Mouse (Mus musculus): ENCODE measurements around the gene Scaf11. TPM values are rescaled to one million over a fixed set of nuclear protein-coding genes. Genes with fewer than 3 reads are reported as not detected.

Scaf11 gene
- polyA plus RNA-seq, 1 experiment from 2014 or later: 125 TPM

GRCm38 (mm10) chr15:96480822-96481221 is 20.2 kb upstream of the Scaf11 start:
- no peaks in the 10 kb centered on the region for H3K27me3 ChIP-seq (ENCODE audit: low read depth, poor library complexity, severe bottlenecking)
- H3K4me3 ChIP-seq: no peak overlapping the region
- H3K9me3 ChIP-seq (replicated peaks): no peaks in the 10 kb centered on the region
- WGBS: 80% methylated on average over 3 of the region's 3 CpGs
- H3K4me1 ChIP-seq: peaks cover 5% of the 10 kb centered on the region; the same call in 1 of the 2 replicates
- H3K27ac ChIP-seq: no peak overlapping the region
- no peak for DNase-seq (ENCODE audit: low spot score)
- no peaks in the 10 kb centered on the region for H3K36me3 ChIP-seq

GRCm38 (mm10) chr15:96478006-96478405 is 17.4 kb upstream of the Scaf11 start:
- H3K4me3 ChIP-seq: no peak overlapping the region
- peaks cover 9% of the 10 kb centered on the region; the same call in 1 of the 2 replicates for H3K4me1 ChIP-seq
- H3K27ac ChIP-seq: no peak overlapping the region
- H3K36me3 ChIP-seq: no peaks in the 10 kb centered on the region
- WGBS: 89% methylated on average over 12 of the region's 12 CpGs
- DNase-seq (ENCODE audit: low spot score): no peak
- no peaks in the 10 kb centered on the region for H3K9me3 ChIP-seq (replicated peaks)
- no peaks in the 10 kb centered on the region for H3K27me3 ChIP-seq (ENCODE audit: low read depth, poor library complexity, severe bottlenecking)

DNA sequence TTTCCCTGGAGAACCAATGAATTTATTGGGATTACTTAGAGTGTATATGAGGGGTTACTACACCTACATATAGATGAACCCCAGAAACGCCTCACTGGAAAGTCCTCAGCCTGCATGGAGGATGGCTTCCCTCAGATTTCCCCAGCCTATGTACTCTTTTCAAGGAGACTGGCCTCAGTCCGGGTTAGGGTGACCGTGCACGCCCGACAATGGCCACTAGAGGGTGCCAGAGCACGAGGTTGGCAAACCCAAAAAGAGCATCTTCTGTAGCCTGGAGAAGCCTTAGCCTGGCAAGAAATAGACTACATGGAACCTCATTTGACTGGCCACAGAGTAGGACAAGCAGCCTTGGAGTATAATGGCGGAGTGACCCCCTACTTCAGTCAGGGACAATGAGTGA is 15.7 kb upstream of the Scaf11 start:
- H3K4me1 ChIP-seq: peaks cover 9% of the 10 kb centered on the region; the same call in 1 of the 2 replicates
- H3K27me3 ChIP-seq (ENCODE audit: low read depth, poor library complexity, severe bottlenecking): no peaks in the 10 kb centered on the region
- no peak overlapping the region for H3K27ac ChIP-seq
- DNase-seq (ENCODE audit: low spot score): peak; percentile 91
- WGBS: 7% methylated on average over 7 of the region's 7 CpGs
- no peaks in the 10 kb centered on the region for H3K36me3 ChIP-seq
- no peak overlapping the region for H3K4me3 ChIP-seq
- H3K9me3 ChIP-seq (replicated peaks): no peaks in the 10 kb centered on the region

- DNase-seq (ENCODE audit: low spot score): no peak
- Histone ChIP-seq H3K4me1 (peaks cover 9% of the 10 kb centered on the region; the same call in 1 of the 2 replicates), H3K27ac (no peak overlapping the region), H3K4me3 (no peak overlapping the region), H3K27me3 (ENCODE audit: low read depth, poor library complexity, severe bottlenecking) (no peaks in the 10 kb centered on the region), H3K9me3 (replicated peaks) (no peaks in the 10 kb centered on the region), H3K36me3 (no peaks in the 10 kb centered on the region)
- 86% methylated on average over 7 of the region's 7 CpGs for WGBS
These were observed 14.9 kb upstream of the Scaf11 start for GRCm38 (mm10) chr15:96475571-96475972.

DNA sequence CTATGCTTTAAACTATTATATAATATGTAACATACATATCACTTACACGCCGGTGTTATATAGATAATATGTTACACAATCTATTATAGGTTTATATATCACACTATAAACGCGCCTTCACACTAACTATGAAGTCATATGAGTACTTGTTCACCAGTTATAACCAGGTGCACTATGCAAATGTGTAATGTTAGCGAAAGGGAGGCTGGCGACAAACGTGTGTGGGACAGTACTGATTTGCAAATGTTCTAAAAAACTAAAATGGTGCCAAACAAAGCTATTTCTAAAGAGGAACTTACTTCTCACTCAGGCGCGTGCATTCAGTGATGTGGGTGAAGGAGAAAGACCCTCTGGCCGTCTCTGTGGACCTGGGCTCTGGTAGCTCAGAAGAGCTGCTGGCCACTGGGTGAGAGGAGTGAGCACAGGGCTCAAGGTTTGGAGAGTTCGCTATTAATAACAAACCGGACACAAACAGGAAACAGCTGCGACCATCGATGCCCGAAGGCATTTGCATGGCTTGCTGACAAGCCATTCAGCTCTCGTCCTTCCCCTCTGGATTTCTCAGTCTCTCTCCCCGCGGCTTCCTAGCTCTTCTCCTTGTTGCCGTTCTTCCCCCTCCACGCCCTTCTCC is 13.8 kb upstream of the Scaf11 start:
- DNase-seq (ENCODE audit: low spot score): no peak
- H3K27me3 ChIP-seq (ENCODE audit: low read depth, poor library complexity, severe bottlenecking): no peaks in the 10 kb centered on the region
- no peaks in the 10 kb centered on the region for H3K36me3 ChIP-seq
- no peaks in the 10 kb centered on the region for H3K9me3 ChIP-seq (replicated peaks)
- WGBS: 82% methylated on average over 20 of the region's 20 CpGs
- H3K4me3 ChIP-seq: no peak overlapping the region
- peaks cover 7% of the 10 kb centered on the region; the same call in 1 of the 2 replicates for H3K4me1 ChIP-seq
- H3K27ac ChIP-seq: no peak overlapping the region

DNA sequence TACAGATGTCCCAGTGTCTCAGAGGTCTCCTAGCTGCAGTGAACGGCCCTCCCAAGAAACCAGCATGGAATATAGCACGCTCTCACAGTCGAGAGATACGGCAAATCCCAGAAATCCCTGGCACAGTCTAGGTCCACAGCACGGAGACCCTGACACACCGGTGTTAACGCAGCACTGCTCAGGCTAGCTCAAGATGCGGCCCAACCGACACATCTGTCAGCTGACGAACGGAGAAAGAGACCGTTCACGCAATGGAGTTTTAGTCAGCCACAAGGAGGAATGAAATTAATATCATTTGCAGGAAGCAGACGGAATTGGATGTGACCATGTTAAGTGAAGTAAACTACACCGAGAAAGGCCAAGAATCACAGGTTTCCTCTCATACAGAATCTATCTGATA is 13.3 kb upstream of the Scaf11 start:
- Histone ChIP-seq H3K4me3 (no peak overlapping the region), H3K27me3 (ENCODE audit: low read depth, poor library complexity, severe bottlenecking) (no peaks in the 10 kb centered on the region), H3K4me1 (peaks cover 4% of the 10 kb centered on the region; the same call in 1 of the 2 replicates), H3K36me3 (no peaks in the 10 kb centered on the region), H3K9me3 (replicated peaks) (no peaks in the 10 kb centered on the region), H3K27ac (no peak overlapping the region)
- 95% methylated on average over 15 of the region's 15 CpGs for WGBS
- no peak for DNase-seq (ENCODE audit: low spot score)

- no peak overlapping the region for H3K27ac ChIP-seq
- no peaks in the 10 kb centered on the region for H3K27me3 ChIP-seq (ENCODE audit: low read depth, poor library complexity, severe bottlenecking)
- WGBS: 90% methylated on average over 2 of the region's 2 CpGs
- H3K36me3 ChIP-seq: no peaks in the 10 kb centered on the region
- no peak overlapping the region for H3K4me3 ChIP-seq
- peak; percentile 7 for DNase-seq (ENCODE audit: low spot score)
- no peaks in the 10 kb centered on the region for H3K4me1 ChIP-seq
- H3K9me3 ChIP-seq (replicated peaks): no peaks in the 10 kb centered on the region
These were observed 7.7 kb upstream of the Scaf11 start for GRCm38 (mm10) chr15:96468316-96468715.

- Histone ChIP-seq H3K27ac (no peak overlapping the region), H3K4me1 (no peaks in the 10 kb centered on the region), H3K36me3 (no peaks in the 10 kb centered on the region), H3K9me3 (replicated peaks) (no peaks in the 10 kb centered on the region), H3K4me3 (no peak overlapping the region), H3K27me3 (ENCODE audit: low read depth, poor library complexity, severe bottlenecking) (no peaks in the 10 kb centered on the region)
- 81% methylated on average over 5 of the region's 5 CpGs for WGBS
- DNase-seq (ENCODE audit: low spot score): peak; percentile 5
These were observed 7.2 kb upstream of the Scaf11 start for GRCm38 (mm10) chr15:96467844-96468243.

- Histone ChIP-seq H3K27ac (no peak overlapping the region), H3K4me1 (peaks cover 12% of the 10 kb centered on the region), H3K36me3 (no peaks in the 10 kb centered on the region), H3K27me3 (ENCODE audit: low read depth, poor library complexity, severe bottlenecking) (no peaks in the 10 kb centered on the region), H3K9me3 (replicated peaks) (no peaks in the 10 kb centered on the region), H3K4me3 (no peak overlapping the region)
- WGBS: 93% methylated on average over 13 of the region's 13 CpGs
- no peak for DNase-seq (ENCODE audit: low spot score)
These were observed 5.8 kb upstream of the Scaf11 start for GRCm38 (mm10) chr15:96466362-96466903.

DNA sequence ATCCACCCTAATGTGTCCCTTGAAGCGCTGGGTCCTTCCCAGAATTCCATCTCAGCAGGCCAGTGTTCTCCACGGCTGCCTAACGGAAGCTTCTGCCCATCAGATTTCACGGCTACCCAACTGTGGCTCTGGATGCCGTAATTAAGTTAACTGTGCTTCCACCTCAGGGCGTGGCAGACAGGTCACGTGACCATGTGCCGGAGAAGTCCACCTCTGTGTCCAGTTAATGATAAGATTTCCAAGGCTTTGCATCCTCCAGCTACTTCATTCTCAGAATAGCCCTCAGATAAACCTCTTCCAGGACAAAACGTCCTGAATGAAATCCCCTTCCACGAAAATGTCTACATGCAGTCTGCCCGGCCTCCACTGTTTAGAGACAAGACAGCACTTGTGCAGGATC is 4.4 kb upstream of the Scaf11 start:
- Histone ChIP-seq H3K27me3 (ENCODE audit: low read depth, poor library complexity, severe bottlenecking) (no peaks in the 10 kb centered on the region), H3K4me1 (peaks cover 20% of the 10 kb centered on the region), H3K27ac (no peak overlapping the region), H3K4me3 (no peak overlapping the region), H3K36me3 (no peaks in the 10 kb centered on the region), H3K9me3 (replicated peaks) (no peaks in the 10 kb centered on the region)
- DNase-seq (ENCODE audit: low spot score): no peak
- 87% methylated on average over 11 of the region's 11 CpGs for WGBS

DNA sequence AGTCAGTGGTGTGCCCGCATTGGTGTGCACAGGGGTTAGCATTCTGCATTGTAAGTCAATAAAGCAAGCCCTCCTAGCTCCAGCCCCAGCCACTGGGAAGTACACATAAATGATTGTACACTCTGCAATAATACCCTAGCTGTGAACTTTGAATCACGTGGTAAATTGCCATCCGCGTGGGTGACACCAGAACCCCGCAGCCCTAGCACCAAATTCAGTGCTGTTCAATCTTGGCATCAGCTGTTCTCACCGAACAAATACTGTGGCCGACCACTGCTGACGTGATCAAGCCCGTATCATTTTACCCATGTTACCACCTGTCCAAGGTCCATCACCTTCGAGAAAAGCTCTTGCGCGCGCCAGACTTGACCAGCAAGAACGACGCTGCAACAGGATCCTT is 3.2 kb upstream of the Scaf11 start:
- Histone ChIP-seq H3K4me1 (peaks cover 25% of the 10 kb centered on the region), H3K9me3 (replicated peaks) (no peaks in the 10 kb centered on the region), H3K27me3 (ENCODE audit: low read depth, poor library complexity, severe bottlenecking) (no peaks in the 10 kb centered on the region), H3K4me3 (no peak overlapping the region), H3K36me3 (no peaks in the 10 kb centered on the region), H3K27ac (no peak overlapping the region)
- no peak for DNase-seq (ENCODE audit: low spot score)
- WGBS: 96% methylated on average over 15 of the region's 15 CpGs

DNA sequence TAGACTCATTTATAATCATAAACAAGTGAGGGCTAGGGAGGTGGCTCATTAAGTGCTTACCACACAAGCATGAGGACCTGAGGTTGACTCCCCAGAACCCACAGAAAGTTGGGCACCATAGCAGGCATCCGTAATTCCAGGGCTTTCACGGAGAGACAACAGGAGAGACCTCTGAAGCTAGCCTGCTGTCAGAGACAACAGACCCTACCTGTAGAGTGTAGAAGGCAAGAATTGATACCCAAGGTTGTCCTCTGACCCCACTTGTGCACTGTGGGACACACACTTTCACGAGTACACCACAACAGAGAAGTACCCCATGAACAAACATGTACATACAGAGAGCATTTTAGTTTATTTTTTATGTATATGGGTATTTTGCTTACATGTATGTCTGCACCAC is 2.0 kb upstream of the Scaf11 start:
- 93% methylated on average over 3 of the region's 3 CpGs for WGBS
- peaks cover 9% of the 10 kb centered on the region for H3K36me3 ChIP-seq
- peaks cover 36% of the 10 kb centered on the region for H3K4me1 ChIP-seq
- H3K27me3 ChIP-seq (ENCODE audit: low read depth, poor library complexity, severe bottlenecking): no peaks in the 10 kb centered on the region
- H3K27ac ChIP-seq: no peak overlapping the region
- no peak overlapping the region; the same call in 1 of the 2 replicates for H3K4me3 ChIP-seq
- H3K9me3 ChIP-seq (replicated peaks): no peaks in the 10 kb centered on the region
- no peak for DNase-seq (ENCODE audit: low spot score)

GRCm38 (mm10) chr15:96461541-96462512 is 1.2 kb upstream of the Scaf11 start:
- Histone ChIP-seq H3K27me3 (ENCODE audit: low read depth, poor library complexity, severe bottlenecking) (no peaks in the 10 kb centered on the region), H3K9me3 (replicated peaks) (no peaks in the 10 kb centered on the region), H3K4me3 (peak overlapping the region; percentile 94), H3K36me3 (peaks cover 16% of the 10 kb centered on the region), H3K4me1 (peaks cover 36% of the 10 kb centered on the region), H3K27ac (peak overlapping the region; percentile 99)
- WGBS: 15% methylated on average over 22 of the region's 22 CpGs
- no peak for DNase-seq (ENCODE audit: low spot score)
